Mouse (Mus musculus) spleen, adult 12 weeks (tissue): Measurements from ENCODE around the gene Arhgap15.

Source experiments
- DNase-seq: peaks from one replicate; pipeline ENCODE4 v3.0.0; 2022; ENCODE audit warnings: low spot score

The Arhgap15 gene

GRCm38 (mm10) chr2:44112990-44113798, 364.6 kb downstream of the Arhgap15 start:
- no peak for DNase-seq

GRCm38 (mm10) chr2:44114296-44114695, 365.7 kb downstream of the Arhgap15 start:
- no peak for DNase-seq

GRCm38 (mm10) chr2:44121162-44121561, 372.5 kb downstream of the Arhgap15 start:
- no peak for DNase-seq

- DNase-seq: no peak
Observed at GRCm38 (mm10) chr2:44123246-44123645, 374.6 kb downstream of the Arhgap15 start.

- no peak for DNase-seq
Observed at GRCm38 (mm10) chr2:44124093-44124492, 375.5 kb downstream of the Arhgap15 start.

DNA sequence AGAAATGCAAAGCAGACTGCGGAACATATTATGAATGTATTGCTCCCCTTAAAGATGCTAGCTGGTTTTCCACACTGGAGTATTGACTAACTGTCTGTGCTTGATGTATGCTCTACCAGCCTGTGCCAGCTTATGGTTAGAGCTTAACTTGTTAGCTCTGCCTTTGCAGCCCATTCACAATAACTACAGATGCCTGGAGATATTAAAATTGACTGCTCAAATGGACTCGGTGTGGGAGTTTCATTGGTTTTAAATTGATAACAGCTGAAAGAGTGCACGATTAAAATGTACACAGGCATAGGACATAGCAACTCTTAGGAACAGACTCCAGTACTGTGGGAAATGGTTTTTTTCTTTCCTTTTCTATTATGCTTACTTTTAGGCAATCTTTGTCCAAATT, 376.1 kb downstream of the Arhgap15 start:
- no peak for DNase-seq

- DNase-seq: no peak
Observed at GRCm38 (mm10) chr2:44126044-44126695, 377.5 kb downstream of the Arhgap15 start.

- no peak for DNase-seq
Observed at GRCm38 (mm10) chr2:44129533-44129932, 380.9 kb downstream of the Arhgap15 start.

- DNase-seq: no peak
Observed at GRCm38 (mm10) chr2:44131271-44131670, 382.6 kb downstream of the Arhgap15 start.

DNA sequence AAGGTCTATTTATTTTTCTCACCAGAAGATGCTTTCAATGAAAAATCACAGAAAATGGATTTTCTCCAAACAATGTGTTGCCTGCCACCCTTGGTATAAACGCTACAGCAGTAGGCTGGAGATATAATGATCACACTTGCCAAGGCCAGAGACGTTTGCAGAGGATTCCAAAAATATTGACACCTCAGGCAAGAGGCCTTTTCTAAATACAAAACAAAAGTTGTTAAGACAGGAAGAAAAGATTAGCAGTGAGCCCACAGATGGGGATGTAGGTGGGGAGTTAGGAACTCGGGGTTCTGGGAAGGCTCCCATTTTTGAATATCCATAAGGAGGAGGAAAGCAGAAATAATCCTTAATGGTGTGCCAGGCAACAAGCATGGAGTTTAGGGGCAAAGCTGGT, 386.2 kb downstream of the Arhgap15 start:
- no peak for DNase-seq

DNA sequence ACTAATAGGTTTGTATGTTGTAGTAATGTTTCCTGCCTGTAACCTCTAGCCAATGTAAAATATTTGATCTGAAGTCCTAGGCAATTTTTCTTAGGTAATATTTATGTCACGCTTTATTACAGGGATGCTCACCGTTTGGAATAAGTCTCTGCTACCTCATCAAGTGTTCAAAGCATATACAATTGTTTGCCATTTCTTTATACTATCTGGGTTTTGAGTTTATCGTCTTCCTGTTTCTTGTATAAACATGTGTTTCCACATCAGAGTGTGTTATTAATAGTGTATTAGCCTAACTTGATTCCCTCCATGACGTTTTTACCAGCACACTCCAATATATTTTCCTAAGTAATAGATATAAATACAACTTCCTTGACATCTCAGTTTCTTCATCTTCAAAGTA, 391.8 kb downstream of the Arhgap15 start:
- DNase-seq: no peak

GRCm38 (mm10) chr2:44142152-44142551, 393.5 kb downstream of the Arhgap15 start:
- no peak for DNase-seq

- no peak for DNase-seq
Observed at GRCm38 (mm10) chr2:44142611-44143010, 394.0 kb downstream of the Arhgap15 start.

- no peak for DNase-seq
Observed at GRCm38 (mm10) chr2:44146124-44146981, 397.7 kb downstream of the Arhgap15 start.

GRCm38 (mm10) chr2:44147486-44147885, 398.9 kb downstream of the Arhgap15 start:
- DNase-seq: no peak

DNA sequence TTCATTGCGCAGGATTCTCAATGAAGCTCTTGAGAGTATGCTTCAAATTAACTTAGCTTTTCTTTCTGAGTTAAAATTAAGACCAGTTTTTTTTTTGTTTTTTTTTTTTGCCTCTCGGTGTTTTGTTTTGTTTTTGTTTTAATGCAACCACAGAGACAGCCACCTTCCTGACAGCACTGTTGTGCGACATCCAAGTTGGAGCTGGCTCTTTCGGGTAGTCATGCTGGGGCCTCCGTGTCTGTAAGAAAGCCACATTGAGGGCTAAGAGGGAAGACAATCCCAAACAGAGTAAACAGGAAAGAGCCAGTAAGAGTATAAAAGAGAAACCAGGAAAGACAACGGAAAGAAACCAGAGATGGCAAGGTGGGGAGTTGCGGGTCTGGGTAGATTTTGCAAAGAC, 399.3 kb downstream of the Arhgap15 start:
- DNase-seq: no peak

GRCm38 (mm10) chr2:44148550-44149100, 400.0 kb downstream of the Arhgap15 start:
- no peak for DNase-seq

DNA sequence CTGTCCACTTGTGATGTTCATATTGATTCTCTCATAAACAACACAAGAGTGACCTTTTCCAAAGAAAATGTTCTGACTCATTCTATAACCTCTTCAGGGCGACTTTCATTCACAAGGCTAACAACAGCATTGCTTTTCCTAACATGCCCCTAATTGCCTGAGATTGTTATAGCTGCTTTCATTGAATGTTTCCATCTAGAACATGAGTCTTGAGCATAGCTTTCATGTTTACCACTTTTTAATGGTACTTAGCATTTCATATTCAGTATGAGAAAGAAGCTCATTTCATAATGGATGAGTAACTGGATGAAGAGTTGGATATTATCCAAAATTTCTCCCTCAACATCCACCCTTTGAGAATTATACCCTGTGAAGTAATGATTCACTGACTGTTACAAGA, 403.7 kb downstream of the Arhgap15 start:
- DNase-seq: no peak

DNA sequence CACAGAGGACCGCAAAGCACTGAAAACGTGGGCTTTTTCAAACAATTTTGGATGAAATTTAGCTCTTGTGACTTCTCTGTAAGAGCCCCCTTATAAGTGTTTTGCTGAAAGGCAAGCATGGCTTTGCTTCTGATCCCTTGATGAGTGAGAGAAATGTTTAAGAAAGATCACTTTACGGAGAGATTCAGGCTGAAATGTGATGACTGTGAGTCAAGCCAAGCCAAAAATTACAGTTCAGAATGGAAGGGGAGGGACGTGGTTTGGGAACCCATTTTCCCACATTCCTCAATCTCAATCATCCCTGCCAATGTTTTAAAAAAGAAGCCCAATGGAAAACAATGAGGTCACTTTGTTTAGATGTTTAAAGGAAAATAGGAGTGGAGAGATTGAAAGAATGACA, 411.7 kb downstream of the Arhgap15 start:
- no peak for DNase-seq

GRCm38 (mm10) chr2:44165789-44166188, 417.2 kb downstream of the Arhgap15 start:
- no peak for DNase-seq

GRCm38 (mm10) chr2:44166716-44167115, 418.1 kb downstream of the Arhgap15 start:
- DNase-seq: no peak

DNA sequence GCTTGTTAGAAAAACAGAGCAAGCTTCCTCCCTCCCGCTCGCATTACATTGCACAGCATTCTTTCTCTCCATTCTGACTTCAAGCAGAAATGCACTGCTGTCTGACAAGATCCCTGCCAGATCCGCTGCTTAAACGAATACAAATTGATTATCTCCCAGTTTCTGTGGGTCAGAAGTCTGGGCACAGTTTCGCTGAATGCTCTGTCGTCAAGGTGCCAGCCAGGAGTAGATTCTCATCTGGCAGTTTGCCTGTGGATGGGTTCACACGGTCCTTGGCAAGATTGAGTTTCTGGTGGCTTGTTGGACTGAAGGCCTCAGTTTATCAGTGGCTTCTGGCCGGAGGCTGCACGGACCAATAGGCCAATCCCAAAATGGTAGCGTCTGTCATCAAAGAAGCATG, 435.9 kb downstream of the Arhgap15 start:
- DNase-seq: no peak
